Mouse (Mus musculus) mouse embryonic stem cell (cell line): Measurements from ENCODE around the gene 5330417H12Rik.

Experiments
- in situ Hi-C, 2 experiments: fragments of 300-500 bp; cut with MboI; formaldehyde crosslinking; loops; 1 replicate in 1 of 2; 3 replicates in 1 of 2; pipeline ENCODE4 v1.14.3; 2019 to 2020; ENCODE audit warnings: low sequenced_read_pairs in 2 of 2, low pct_unique_long_range_greater_than_20kb in 1 of 2, mixed read lengths in 1 of 2; ENCODE audit not compliant: unreplicated experiment in 1 of 2

Gene 5330417H12Rik

GRCm38 (mm10) chr7:107638026-107638425 is 13.1 kb upstream of the 5330417H12Rik start:
- in situ Hi-C loops: no loop called here

DNA sequence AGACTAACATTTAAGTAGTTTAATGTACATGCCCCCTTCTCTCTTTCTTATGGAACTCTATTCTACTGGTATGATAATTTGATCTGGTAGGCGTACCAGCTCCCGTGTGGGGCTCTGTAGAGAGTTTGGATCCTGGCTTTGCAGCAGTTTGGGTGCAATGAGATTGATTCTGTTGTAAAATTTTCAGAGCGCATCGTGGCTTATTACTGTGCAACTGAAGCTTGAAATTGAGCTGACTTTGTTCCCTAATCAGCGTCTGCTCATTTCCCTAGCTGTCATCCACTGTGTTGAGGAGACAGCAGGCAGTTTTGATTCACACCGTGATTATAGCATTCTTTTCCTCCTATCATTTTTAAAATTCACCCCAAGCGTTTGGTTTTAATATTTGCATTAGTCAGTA is 12.4 kb upstream of the 5330417H12Rik start:
- in situ Hi-C loops: no loop called here

DNA sequence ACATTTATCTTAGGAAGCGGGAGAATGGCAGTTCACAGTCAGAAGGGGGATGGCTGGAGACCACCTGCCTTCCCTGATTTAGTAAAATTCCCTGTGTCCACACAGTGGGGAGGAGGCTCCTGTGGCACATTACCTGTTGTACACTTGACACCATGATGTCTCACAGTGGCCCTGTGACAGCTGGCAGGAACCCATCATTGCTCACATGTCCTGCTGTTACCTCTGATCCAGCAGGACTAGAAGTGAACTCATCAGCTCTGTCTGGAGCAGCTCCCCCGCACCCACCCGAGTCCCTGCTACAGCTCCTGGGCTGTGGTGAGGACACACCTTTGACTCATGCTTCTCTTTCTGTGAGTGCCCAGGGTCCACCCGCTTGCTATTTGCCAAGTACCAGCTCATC is 8.2 kb upstream of the 5330417H12Rik start:
- in situ Hi-C loops: no loop called here

DNA sequence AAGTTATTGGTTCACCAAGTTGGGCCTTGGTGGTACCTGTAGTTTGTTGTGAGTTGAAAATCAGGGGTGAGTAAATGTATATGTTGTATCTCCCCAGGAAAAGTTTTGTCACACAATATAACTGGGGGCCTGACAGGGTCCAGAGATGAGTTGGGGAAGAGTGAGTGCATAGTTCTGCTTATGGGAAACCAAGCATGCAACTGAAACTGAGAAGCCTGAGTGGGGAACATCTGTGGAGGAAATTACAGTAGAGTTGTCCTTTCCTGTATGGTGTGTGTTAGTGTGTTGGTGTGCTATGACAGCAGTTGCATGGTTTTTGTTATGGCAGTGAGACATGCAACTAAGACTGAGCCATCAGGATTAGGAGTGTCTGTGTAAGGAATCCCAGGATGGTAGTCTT is 3.4 kb upstream of the 5330417H12Rik start:
- in situ Hi-C loops: no loop called here

DNA sequence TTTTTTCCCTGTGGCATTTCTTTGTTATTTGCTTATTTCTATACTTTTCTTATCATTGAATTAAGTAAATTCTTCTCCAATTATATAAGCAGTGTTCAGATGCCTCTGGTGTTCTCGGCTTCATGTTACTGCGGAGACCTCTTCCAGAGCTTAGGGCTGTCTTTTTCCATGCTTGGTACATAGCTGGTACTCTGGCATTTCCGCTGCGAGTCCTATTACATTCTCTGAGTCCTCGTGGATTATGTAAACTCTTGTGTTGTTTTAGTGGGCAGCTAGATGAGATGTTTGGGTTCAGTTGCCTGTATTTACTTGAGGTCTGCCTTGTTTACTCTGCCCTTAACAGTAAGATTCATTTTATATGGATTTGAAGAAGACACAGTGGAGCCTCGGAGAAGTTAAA is 820 bp upstream of the 5330417H12Rik start:
- in situ Hi-C loops: no loop called here

- in situ Hi-C loops: no loop called here
These were observed 529 bp downstream of the 5330417H12Rik start for GRCm38 (mm10) chr7:107624432-107624831.

DNA sequence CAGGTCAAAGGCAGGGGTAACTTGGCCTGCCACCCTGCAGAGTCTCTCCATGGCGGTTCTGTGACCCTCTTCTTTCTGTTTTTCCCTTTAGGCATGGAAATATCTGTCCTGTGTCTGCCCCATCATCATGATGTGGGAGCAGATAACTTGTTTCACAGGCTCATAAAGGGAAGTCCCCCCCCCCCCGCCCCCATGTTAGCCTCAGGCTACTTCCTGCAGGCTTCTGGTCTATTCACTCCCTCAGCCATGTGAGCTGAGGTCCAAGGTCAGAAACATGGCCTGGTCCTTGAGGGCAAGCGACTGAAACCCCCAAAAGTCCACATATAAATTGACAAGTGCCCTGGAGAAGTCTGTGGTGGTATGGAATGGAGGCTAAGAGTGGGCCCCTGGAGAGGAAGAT is 4.8 kb downstream of the 5330417H12Rik start:
- in situ Hi-C loops: no loop called here

- in situ Hi-C loops: no loop called here
These were observed 5.7 kb downstream of the 5330417H12Rik start for GRCm38 (mm10) chr7:107619225-107619624.

GRCm38 (mm10) chr7:107618028-107618992 is 6.7 kb downstream of the 5330417H12Rik start:
- in situ Hi-C loops: no loop called here

DNA sequence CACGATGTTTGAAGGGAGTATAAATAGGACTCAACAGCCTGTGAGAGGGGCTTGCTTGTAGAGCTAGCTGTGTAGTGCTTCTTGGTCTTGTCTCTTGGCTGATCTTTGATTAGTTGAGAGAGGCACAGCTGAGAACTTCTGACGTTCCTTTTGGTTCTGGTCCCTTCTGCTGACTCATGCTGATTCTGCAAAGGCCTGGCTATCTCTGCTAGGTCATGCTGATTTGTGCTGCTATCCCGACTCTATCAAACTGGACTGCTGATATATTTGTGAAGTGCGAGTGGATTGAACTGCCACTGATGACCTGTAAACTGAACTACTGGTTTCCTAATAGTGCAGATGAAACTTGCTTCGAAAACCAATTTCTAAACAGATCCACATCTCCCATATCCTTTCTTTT is 14.1 kb downstream of the 5330417H12Rik start:
- in situ Hi-C loops: no loop called here

DNA sequence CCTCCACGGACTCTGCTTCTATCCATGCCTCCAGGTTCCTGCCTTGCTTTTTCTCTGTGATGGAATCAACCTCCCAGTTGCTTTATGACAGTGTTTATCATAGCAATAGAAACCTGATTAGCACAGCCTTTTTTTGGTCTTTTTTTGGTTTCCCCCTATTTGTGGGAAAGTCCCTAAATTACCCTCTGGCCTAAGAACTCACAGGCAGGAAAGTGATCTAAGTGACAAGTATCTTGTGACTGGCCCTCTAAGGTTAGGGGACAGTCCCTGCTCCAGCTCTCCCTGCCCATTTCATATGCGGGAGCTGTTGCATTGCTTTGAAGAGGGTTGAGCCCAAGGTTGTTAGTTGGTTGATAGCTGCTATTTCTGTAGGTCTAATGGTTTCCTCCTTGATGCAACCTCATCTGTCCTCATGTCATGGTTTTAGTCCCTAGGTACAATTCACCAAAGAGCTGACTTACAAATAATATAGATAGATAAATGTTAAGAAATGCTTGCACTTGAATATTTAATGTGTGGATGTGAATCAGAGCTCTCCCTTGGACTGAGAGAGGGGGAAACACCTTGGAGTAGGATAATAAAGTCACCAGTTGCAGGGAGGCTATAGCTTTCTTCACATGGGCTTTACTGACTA is 15.2 kb downstream of the 5330417H12Rik start:
- in situ Hi-C loops: no loop called here

- in situ Hi-C loops: no loop called here
These were observed 17.2 kb downstream of the 5330417H12Rik start for GRCm38 (mm10) chr7:107607766-107608165.

- in situ Hi-C loops: no loop called here
These were observed 22.0 kb downstream of the 5330417H12Rik start for GRCm38 (mm10) chr7:107602913-107603312.

GRCm38 (mm10) chr7:107602505-107602904 is 22.5 kb downstream of the 5330417H12Rik start:
- in situ Hi-C loops: no loop called here

DNA sequence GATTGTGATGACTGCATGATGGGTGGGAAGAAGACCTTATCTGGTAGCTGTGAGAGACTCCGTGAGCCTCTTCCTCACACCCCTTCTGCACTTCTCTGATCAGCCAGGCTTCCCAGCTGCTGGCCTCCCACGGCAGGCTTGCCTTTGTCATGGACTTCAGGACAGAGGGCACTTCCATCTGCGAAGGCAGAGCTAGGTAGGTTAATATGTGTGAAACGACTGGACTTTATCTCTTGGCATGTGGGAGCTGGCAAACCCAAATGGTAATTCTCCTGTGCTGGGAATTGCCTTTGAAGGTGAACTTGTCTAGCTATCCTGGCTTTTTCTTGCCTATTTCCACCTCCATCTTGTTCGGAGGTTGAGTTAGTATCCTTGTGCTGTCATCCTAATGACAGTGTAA is 24.3 kb downstream of the 5330417H12Rik start:
- in situ Hi-C loops: no loop called here

DNA sequence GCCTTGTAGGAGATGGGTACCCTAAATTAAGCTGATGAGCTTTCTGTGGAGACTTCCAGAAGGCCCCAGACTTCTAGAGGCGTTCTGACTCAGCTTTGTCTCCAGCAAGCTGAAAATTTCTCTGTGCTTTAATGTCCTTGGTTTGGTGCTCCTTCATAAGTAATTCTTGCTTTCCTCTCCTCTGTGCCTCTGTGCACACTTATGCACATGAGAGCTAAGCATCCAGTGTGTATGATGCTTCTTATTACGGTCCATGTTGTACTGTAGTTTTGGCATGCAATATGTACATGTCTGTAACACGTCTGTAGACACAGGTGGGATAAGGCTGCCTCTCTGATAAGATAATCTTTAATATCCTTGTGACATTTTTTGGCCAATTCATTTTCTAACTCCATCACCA is 27.0 kb downstream of the 5330417H12Rik start:
- in situ Hi-C loops: no loop called here

DNA sequence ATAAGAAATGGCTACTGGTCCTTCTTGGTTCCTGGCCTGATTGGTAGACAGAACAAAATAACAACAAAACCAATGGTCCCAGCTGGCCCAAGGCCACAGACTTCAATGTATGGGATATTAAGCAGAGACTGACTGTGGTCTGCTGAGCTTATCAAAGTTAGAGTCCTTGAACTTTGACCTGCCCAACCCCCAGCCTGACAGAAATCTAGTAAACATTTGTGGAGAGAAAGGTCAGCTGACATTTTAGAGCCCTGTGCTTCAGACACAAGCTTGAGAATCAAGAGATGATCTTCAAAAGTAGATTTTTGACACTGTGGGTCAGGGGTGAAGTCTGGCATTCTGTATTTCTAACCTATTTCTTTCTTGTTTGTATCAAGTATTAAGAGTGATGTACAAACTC is 28.2 kb downstream of the 5330417H12Rik start:
- in situ Hi-C loops: no loop called here

GRCm38 (mm10) chr7:107595426-107595825 is 29.5 kb downstream of the 5330417H12Rik start:
- in situ Hi-C loops: no loop called here

DNA sequence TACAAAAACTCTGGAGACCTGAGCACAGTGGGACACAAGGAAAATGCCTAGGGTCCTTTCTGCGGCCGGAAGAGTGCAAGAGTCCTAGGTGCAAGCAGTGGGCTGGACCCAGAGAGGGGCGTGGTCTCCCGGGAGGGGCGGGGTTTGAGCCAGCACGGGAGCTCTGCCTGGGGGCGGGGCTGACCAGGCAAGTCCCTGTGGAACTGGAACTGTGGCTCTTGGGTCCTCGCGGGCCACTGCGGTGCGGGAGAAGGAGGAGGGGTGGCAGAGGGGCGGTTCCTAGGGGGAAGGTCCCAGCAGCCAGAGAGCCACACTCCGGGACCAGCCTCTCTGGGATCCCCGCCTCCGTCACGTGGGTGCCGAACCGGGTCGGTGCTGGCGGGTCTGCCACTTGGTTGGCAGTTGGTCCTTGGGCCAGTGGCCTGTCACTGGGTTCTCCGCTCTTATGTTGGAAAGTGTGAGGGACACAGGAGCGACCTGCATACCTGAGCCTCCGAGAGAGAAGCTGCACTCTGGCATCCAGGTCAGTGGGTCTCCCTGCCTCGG is 30.0 kb downstream of the 5330417H12Rik start, which contains the start of gene Ppfibp2:
TSS of gene Ppfibp2 (plus strand) at position 351 of the 546 bp plus-strand sequence.
- in situ Hi-C loops: no loop called here
